ENCODE assay signal across 10 mouse cellular contexts in genomic region chrX:13576606-13577005, GRCm38 (mm10). TPM values are rescaled to one million over a fixed set of nuclear protein-coding genes. Genes with fewer than 3 reads are reported as not detected.
DNase-seq lines count a peak whose midpoint lies in the region; ATAC-seq and TF ChIP-seq lines count a peak whose summit lies in the region.
"Had no signal": no experiment of that assay in that cellular context is flagged by ENCODE, and none has a peak within 500 bp of the region (broad histone marks: within the 10 kb centered on the region; RNA-seq: fewer than 3 reads in every experiment).

No protein-coding gene starts in this region.

- no peak for TF ChIP-seq POLR2A in bone marrow macrophage, adult 2 months (IDR thresholded peaks at IDR 0.05; ENCODE audit: borderline replicate concordance, low read depth, low read length)

- WGBS in heart, embryonic 10.5 days, result 59% methylated on average over 2 of the region's 2 CpGs
- 51% methylated on average over 2 of the region's 2 CpGs for WGBS in lung, embryonic 14.5 days
- WGBS in hindbrain, embryonic 14.5 days, result 70% methylated on average over 2 of the region's 2 CpGs

- H3K9ac ChIP-seq in lung, embryonic 14.5 days, result no peak overlapping the region
- H3K9ac ChIP-seq in hindbrain, embryonic 14.5 days, result no peak overlapping the region
- H3K9ac ChIP-seq: liver, embryonic 13.5 days had no signal

- no peak overlapping the region for H3K27ac ChIP-seq in heart, embryonic 10.5 days
- H3K27ac ChIP-seq in bone marrow macrophage, adult 2 months (ENCODE audit: insufficient read depth, low read depth, low read length), result peak overlapping the region; percentile 32; the same call in 1 of the 2 replicates
- H3K27ac ChIP-seq in lung, embryonic 14.5 days (ENCODE audit: low read depth), result no peak overlapping the region
- no peak overlapping the region for H3K27ac ChIP-seq in hindbrain, embryonic 14.5 days
- H3K27ac ChIP-seq: liver, embryonic 13.5 days had no signal

- ATAC-seq in lung, embryonic 14.5 days (ENCODE audit: insufficient read depth), result no peak
- no peak for ATAC-seq in hindbrain, embryonic 14.5 days (ENCODE audit: low FRiP score)
- ATAC-seq: Patski had no signal

- no peak overlapping the region for H3K4me3 ChIP-seq in heart, embryonic 10.5 days
- no peak overlapping the region for H3K4me3 ChIP-seq in bone marrow macrophage, adult 2 months (ENCODE audit: insufficient read depth, low read length)
- no peak overlapping the region for H3K4me3 ChIP-seq in lung, embryonic 14.5 days (ENCODE audit: low read depth, low read length)
- H3K4me3 ChIP-seq in hindbrain, embryonic 14.5 days (replicated peaks; ENCODE audit: low read length), result no peak overlapping the region
- H3K4me3 ChIP-seq: liver, embryonic 13.5 days had no signal

- DNase-seq in heart, adult 18-20 months, result peak; percentile 43 to 59
- DNase-seq in heart, embryonic 10.5 days (ENCODE audit: low spot score), result no peak
- peak; percentile 86 for DNase-seq in 416B (ENCODE audit: low read depth)
- DNase-seq in lung, embryonic 14.5 days, result peak; percentile 13
- DNase-seq in thymus, postnatal 36 days, result peak; percentile 22 to 35
- no peak for DNase-seq in hindbrain, embryonic 14.5 days (ENCODE audit: low spot score)
- DNase-seq in embryo, embryonic 10.5 days (ENCODE audit: low spot score), result no peak
- DNase-seq: liver, embryonic 13.5 days had no signal

- H3K9me3 ChIP-seq in heart, embryonic 10.5 days, result no peaks in the 10 kb centered on the region
- H3K9me3 ChIP-seq in lung, embryonic 14.5 days (ENCODE audit: low read depth, low read length), result no peaks in the 10 kb centered on the region
- H3K9me3 ChIP-seq in hindbrain, embryonic 14.5 days (ENCODE audit: control insufficient read depth, low read length), result no peaks in the 10 kb centered on the region
- H3K9me3 ChIP-seq: liver, embryonic 13.5 days had no signal

- no peaks in the 10 kb centered on the region for H3K4me1 ChIP-seq in heart, embryonic 10.5 days
- peaks cover 23% of the 10 kb centered on the region for H3K4me1 ChIP-seq in bone marrow macrophage, adult 2 months (ENCODE audit: control insufficient read depth, insufficient read depth, low read length)
- H3K4me1 ChIP-seq in lung, embryonic 14.5 days (ENCODE audit: insufficient read depth), result no peaks in the 10 kb centered on the region
- H3K4me1 ChIP-seq in hindbrain, embryonic 14.5 days (replicated peaks; ENCODE audit: control insufficient read depth, insufficient read depth, low read length), result no peaks in the 10 kb centered on the region
- H3K4me1 ChIP-seq: liver, embryonic 13.5 days had no signal

- no peaks in the 10 kb centered on the region for H3K36me3 ChIP-seq in heart, embryonic 10.5 days
- no peaks in the 10 kb centered on the region for H3K36me3 ChIP-seq in lung, embryonic 14.5 days (ENCODE audit: insufficient read depth)
- no peaks in the 10 kb centered on the region for H3K36me3 ChIP-seq in hindbrain, embryonic 14.5 days (replicated peaks; ENCODE audit: control insufficient read depth, insufficient read depth)
- H3K36me3 ChIP-seq: liver, embryonic 13.5 days had no signal

- no peak overlapping the region for H3K4me2 ChIP-seq in lung, embryonic 14.5 days
- no peak overlapping the region for H3K4me2 ChIP-seq in hindbrain, embryonic 14.5 days (replicated peaks)
- H3K4me2 ChIP-seq: liver, embryonic 13.5 days had no signal

- no peaks in the 10 kb centered on the region for H3K27me3 ChIP-seq in heart, embryonic 10.5 days (ENCODE audit: insufficient read depth, poor library complexity, severe bottlenecking)
- no peaks in the 10 kb centered on the region for H3K27me3 ChIP-seq in lung, embryonic 14.5 days (ENCODE audit: insufficient read depth, low read length)
- no peaks in the 10 kb centered on the region for H3K27me3 ChIP-seq in hindbrain, embryonic 14.5 days (ENCODE audit: control insufficient read depth, insufficient read depth, low read length)
- H3K27me3 ChIP-seq: liver, embryonic 13.5 days had no signal

- TF ChIP-seq CTCF in bone marrow macrophage, adult 2 months (IDR thresholded peaks at IDR 0.05; ENCODE audit: low read depth, low read length), result no peak
- TF ChIP-seq CTCF in lung, embryonic 14.5 days (IDR thresholded peaks at IDR 0.05; ENCODE audit: low read depth), result no peak

RNA-seq across cellular contexts. Expression of gene Gpr34, which starts 55.3 kb away (rescaled TPM):
- 1 to 10 TPM in 1 of 2 experiments, under 1 TPM in 1; 0.79 to 1.5 TPM for total RNA-seq in heart, adult 18-20 months (2021)
- 0.12 and 0.64 TPM in 2 replicates for polyA plus RNA-seq in heart, embryonic 10.5 days (2016; fragmentation: Nextera tagmentation; extraction: Ambion mirVana)
- 24.0 and 25.0 TPM in 2 replicates for polyA plus RNA-seq in bone marrow macrophage, adult 2 months (2012; ENCODE audit: insufficient read depth, insufficient read length, missing spikeins)
- polyA plus RNA-seq in lung, embryonic 14.5 days (2014; fragmentation: Nextera tagmentation; extraction: Ambion mirVana), result 2.5 and 2.6 TPM in 2 replicates
- polyA plus RNA-seq in hindbrain, embryonic 14.5 days (2014; fragmentation: Nextera tagmentation; extraction: Ambion mirVana), result 2.9 and 3.1 TPM in 2 replicates
- polyA plus RNA-seq: Patski had no signal

Comparison
In these comparisons a context has a peak if more than half of its experiments do, and no peak if none do; other contexts are left out.
1. DNase-seq: peak in heart, adult 18-20 months (2 of 2), 416B (single experiment), lung, embryonic 14.5 days (single experiment) and thymus, postnatal 36 days (2 of 2); none in heart, embryonic 10.5 days (single experiment), hindbrain, embryonic 14.5 days (single experiment) and embryo, embryonic 10.5 days (single experiment).